Mouse (Mus musculus) spleen, postnatal 14 days (tissue): ENCODE data around the gene Dlgap3.

ENCODE experiments used
- DNase-seq, 2 experiments: peaks; one replicate each; pipeline ENCODE4 v3.0.0; 2021 to 2022; ENCODE audit warnings: low spot score in 2 of 2

The Dlgap3 gene

DNA sequence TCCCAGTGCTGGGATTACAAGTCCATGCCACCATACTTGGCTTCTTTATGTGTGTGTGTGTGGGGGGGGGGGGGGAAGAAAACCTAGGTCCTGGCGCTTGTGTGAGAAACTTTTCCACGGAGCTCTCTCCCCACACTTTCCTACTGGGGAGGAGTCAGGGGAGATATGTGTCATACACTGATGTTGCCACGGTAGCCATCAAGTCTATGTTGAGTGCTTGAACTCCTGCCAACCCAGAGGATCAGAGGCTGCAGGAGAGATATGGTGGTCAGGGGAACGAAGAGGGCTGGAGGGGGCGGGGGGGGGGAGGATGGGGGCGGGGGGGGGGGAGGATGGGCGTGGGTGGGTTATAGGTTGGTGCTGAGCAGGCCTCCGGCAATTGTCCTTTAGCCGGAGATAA is 46.8 kb downstream of the Dlgap3 start:
- no peak for DNase-seq

DNA sequence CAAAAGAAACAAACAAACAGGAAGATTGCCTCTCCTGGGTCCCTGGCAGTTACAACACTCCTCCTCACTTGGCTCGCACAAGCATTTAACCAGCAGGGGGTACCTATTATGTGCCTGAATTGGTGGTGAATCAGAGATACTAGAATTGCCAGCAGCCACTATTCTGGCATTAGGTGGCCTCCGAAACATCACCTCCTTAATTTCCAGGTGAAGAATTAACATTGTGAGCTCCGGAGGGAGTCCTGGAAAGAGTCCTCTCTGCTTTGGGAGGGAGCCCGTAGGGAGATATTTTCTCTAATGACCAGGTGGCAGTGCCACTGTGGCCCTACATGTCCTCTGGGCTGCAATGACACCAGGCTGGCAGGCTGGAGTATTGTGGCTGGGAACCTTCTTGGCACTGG is 47.2 kb downstream of the Dlgap3 start:
- DNase-seq: no peak

- no peak for DNase-seq
Observed at GRCm38 (mm10) chr4:127217048-127217447, 48.0 kb downstream of the Dlgap3 start.

GRCm38 (mm10) chr4:127223291-127223690 is 54.3 kb downstream of the Dlgap3 start:
- DNase-seq: no peak

DNA sequence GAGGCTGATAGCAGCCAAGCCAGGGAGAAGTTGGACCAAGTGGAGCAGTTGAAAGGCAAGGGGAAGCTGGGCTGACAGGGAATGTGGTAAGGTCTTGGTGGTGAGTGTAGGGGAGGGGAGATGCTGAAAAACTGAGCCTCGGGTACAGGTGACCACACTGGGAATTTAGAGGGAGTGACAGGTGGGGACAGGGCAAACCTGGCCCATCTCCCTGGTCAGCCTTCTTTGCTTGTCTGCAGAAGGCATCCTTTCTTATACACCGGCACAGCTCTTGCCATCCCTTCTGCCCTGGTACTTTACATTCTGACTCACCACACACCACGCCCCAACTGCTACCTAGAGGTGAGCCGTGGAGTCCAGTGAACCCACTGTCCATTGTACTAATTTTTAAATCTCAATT is 54.8 kb downstream of the Dlgap3 start:
- no peak for DNase-seq

GRCm38 (mm10) chr4:127224444-127225100 is 55.6 kb downstream of the Dlgap3 start:
- DNase-seq: no peak

- no peak for DNase-seq
Observed at GRCm38 (mm10) chr4:127226067-127226466, 57.1 kb downstream of the Dlgap3 start.

DNA sequence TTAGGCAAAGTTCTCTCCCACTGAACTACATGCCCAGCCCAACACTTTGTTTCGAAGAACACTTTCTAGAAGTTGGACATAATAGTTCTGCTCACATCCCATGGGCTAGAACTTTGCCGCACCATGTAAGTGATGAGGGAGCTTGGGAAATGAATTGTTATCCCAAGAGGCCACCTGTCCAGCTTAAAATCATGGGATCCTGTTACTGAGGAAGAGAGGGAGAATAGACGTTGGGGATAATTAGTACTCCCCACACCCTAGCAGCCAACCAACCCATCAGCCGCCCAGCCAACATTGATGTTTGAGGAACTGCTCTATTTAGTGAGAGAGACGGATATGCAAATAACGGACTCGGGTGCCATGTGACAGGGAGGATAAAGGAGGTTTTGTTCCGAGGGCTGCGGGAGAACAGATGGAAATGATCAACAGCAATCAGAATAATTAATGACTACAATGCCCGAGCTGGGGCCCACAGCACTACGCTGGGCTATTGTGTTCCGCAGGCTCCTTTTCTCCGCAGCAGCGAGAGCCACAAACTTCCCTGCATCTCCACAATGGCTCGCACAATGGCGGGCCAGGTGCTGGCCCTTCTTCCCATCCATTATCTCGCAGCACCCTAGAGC is 58.2 kb downstream of the Dlgap3 start:
- no peak for DNase-seq

- no peak for DNase-seq
Observed at GRCm38 (mm10) chr4:127232028-127232427, 63.0 kb downstream of the Dlgap3 start.

GRCm38 (mm10) chr4:127232551-127232950 is 63.5 kb downstream of the Dlgap3 start:
- no peak for DNase-seq

DNA sequence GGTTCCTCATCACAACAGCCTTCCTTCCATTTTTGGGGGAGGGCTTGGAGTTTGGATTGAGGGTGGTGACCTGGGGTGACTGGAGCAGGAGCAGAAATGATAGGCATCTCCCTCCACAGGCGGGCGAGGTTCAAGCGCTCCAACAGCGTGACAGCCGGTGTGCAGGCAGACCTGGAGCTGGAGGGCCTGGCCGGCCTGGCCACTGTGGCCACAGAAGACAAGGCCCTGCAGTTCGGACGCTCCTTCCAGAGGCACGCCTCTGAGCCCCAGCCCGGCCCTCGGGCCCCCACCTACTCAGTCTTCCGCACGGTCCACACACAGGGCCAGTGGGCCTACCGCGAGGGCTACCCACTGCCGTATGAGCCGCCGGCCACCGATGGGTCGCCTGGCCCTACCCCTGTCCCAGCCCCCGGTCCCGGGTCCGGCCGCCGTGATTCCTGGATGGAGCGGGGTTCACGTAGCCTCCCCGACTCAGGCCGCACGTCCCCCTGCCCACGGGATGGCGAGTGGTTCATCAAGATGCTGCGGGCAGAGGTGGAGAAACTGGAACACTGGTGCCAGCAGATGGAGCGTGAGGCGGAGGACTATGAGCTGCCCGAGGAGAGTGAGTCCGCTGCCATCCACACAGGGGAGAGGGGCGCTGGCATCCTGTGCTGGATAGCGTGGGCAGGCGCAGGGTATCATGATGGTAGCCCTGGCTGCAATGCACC is 64.6 kb downstream of the Dlgap3 start:
- no peak for DNase-seq

DNA sequence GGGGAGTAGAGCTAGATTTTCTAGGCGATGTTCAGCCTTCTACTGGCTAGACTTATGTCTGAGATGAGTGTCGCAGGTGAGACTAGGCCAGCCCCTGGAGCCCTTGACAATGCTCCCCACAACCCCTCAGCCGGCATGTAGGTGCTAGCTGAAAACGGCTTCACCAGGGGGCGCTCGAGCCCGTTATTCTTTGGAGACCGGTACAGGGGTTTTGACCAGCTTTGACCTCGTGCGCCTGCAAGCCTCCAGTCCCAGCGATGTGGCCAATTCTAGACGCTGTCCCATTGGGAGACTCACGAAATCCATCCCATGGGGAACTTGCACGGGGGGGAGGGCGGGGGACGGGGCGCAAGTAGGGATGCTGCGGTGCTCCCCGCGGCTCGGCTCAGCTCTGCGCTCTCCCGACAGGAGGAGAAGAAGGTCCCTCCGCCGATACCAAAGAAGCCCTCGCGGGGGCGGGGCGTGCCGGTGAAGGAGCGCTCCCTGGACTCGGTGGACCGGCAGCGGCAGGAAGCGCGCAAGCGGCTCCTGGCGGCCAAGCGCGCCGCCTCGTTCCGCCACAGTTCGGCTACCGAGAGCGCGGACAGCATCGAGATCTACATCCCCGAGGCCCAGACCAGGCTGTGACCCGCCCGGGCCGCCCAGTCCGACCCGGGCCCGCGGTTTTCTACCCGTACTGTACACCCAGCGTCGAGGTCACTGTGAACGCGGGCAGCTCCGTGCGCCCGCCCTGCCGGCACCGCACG is 66.9 kb downstream of the Dlgap3 start:
- peak; percentile 75 to 85 for DNase-seq

DNA sequence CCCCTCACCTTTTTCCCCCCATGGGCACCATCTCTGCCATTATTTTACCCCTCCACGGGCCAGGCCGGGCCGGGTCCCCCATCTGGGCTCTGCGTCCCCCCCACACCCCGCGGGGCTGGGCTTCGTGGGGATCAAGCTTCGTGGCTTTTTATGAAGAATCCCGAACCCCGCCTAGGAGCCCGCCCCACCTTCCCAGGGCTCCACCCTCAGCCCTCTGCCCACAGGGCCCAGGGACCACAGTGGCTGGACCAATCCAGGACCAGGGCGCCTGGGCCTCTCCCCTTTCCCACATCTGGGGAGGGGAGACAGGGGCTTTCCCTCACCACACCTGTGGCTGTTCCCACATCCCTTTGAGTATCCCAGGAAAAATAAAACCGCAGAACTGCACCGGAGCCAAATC is 67.6 kb downstream of the Dlgap3 start:
- no peak for DNase-seq

DNA sequence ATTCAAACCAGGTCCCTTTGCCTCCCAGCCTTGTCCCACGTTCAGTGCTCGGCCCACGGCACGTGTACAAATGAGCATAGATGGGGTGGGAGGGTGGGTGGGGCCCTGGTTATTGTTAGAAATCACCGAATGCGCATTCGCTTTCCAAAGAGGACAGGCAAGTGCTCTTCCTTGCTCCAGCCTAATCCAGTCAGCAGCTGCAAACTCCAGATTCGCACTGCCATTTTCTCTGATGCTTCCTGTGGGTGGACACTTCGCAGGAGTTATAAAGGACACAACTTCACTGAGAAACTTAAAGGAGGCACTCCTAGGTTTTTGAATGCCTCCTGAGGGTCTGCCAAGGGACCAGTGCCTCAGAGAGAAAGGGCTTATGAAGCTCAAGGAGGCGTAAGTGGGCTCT is 68.3 kb downstream of the Dlgap3 start:
- DNase-seq: no peak

DNA sequence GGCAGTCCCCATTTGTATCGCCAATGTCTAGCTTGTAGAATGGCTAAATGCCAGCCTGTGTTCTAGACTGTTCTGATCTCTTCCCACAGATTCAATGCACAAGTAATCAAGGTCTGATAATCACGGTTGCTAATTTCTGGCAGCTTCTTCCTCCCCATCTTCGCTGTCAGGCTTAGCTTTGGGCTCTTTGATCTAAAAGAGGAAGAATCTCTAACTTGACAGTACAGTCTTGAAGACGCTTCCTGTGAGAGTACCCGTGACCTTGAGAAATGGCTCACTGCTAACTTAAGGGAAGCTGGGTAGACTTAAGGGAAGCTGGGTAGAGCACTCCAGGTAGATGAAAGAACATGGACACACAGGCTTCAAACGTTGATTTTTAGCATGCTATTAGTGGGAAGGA is 73.7 kb downstream of the Dlgap3 start:
- DNase-seq: no peak

GRCm38 (mm10) chr4:127243552-127243951 is 74.5 kb downstream of the Dlgap3 start, which contains the start of gene Smim12:
Gene Smim12 (plus strand): TSS chr4:127243784.
- peak; percentile 97 to 99 for DNase-seq

- DNase-seq: no peak
Observed at GRCm38 (mm10) chr4:127243953-127244352, 74.9 kb downstream of the Dlgap3 start.

DNA sequence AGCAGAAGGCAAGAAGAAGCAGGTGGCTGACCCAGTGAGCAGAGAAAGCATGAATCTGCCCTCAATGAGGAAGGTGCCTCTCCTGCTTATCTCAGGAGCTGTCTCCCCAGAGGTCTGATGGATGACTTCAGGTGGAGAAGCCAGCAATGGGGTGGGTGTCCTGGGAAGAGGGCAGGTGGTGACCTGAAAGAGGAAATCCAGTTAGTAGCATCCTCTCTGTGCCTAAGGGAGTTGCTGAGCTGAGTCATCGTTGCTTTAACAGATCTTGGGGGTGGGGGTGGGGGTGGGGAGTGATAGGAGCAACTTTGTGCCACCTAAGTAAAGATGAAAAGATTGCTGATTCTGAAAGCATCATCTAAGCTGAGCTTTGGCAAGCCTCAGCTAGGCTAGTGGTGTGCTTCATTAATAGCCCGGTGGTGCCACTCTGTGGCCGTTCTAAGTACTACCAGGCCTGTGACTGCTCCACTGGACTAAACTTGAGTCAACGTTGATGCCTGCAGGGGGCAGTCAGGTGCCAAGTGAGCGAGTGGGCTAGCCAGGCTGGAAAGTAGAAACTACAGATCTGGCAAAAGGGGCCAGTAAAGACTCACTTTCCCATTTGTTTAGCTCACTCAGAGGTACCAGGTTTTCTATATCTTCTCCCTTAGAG is 80.8 kb downstream of the Dlgap3 start:
- DNase-seq: peak; percentile 84 to 89

DNA sequence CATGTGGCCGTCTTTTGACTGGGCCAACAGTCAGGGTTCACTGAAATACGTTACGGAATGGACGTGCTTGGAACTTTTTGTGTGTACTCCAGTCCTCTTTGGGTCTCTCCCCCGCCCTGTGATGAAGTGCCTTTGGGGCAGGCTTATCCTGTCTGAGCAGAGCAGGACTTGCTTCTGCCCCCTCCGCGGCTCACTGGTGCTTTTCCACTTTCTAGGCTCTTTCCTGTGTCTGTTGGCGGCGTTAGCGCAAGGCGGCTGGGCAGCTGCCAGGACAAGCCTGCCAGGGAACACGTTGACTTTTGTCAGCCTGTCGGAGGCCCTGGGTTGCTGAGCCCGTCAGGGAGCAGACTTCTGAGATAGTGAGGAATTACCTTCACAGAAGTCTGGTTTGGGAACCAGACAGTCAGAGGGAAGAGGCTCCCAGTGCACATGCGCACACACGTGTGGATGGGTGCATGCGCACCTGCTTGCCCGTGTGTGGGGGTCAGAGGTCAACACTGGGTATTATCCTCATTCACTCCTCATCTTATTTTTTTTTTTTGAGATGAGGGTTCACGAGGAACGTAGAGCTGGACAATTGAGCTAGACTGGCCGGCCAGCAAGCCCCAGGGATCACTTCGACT is 83.1 kb downstream of the Dlgap3 start:
- no peak for DNase-seq

GRCm38 (mm10) chr4:127256739-127257138 is 87.7 kb downstream of the Dlgap3 start:
- DNase-seq: no peak

- DNase-seq: no peak
Observed at GRCm38 (mm10) chr4:127258186-127258897, 89.3 kb downstream of the Dlgap3 start.
